Mouse (Mus musculus) right cerebral cortex, postnatal 10 days (tissue): ENCODE measurements at regions not wholly inside any gene's neighbourhood (a gene's known extent, or its start where the extent isn't known, plus 50 kb on each side); places are given as distances from the start of the nearest gene placed in this dataset.

ENCODE experiments used
- DNase-seq, 2 experiments: peaks; one replicate each; pipeline ENCODE4 v3.0.0; 2021; ENCODE audit warnings: low spot score in 2 of 2

DNA sequence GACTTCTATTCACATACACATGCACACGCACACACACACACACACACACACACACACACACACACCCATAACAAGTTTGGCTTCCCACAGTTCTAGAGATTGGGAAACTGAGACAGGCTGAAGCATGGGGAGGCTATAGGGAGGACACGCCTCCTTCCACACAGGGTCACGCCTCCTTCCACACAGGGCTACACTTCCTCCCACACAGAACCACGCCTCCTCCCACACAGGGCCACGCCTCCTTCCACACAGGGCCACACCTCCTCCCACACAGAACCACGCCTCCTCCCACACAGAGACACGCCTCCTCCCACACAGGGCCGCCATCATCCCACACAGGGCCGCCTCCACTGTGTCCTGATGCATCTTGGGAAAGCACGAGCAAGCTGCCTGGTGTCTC is 401.9 kb upstream of the Kazn start:
- DNase-seq, result no peak

DNA sequence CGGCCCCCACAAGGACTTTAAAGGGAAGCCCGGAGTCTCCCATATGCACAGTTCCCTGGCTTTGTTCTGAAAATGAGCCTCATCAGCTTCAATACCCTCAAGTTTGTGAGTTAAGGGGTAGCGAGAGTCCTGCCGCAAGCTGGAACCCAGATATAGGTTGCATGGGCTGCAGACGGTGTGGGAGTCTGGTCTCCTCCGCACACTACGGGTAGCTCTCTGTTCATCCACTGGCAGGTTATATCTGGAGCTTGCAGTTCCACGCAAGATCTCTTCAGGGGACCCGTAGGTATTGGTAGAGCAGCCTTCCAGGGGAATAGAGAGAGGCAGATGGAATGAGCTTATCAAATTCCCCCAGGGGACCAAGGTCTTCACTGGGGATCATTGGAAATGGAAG is 400.1 kb upstream of the Kazn start:
- DNase-seq, result no peak

DNA sequence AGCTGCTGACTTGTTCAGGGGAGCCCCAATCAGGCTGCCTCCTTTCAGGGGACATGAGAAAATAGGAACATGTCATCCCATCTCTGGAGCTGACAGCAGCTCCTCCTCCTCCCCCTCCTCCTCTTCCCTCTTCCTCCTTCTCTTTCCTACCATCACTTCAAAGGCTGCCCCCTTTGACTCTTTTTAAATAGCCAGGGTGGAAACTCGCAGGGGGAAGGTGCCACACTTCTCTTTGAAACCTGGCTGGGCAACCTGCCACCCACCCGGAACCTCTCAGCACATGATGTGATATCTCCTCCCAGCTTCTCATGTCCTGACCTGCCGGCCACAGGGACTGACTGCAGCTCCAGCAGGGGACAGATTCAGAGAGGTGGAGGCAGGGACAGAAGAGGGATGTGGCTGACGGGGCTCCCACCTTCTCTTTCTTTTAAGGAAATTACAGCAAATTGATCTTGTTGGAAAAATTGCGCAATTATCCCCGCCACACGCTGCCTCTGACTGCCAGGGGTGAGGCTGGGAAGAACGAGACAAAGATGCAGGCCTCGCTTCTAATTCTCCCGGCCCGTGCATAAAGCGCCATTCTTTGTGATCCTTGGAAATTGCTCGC is 399.6 kb upstream of the Kazn start:
- peak in 1 of 2 experiments; percentile 39 for DNase-seq

DNA sequence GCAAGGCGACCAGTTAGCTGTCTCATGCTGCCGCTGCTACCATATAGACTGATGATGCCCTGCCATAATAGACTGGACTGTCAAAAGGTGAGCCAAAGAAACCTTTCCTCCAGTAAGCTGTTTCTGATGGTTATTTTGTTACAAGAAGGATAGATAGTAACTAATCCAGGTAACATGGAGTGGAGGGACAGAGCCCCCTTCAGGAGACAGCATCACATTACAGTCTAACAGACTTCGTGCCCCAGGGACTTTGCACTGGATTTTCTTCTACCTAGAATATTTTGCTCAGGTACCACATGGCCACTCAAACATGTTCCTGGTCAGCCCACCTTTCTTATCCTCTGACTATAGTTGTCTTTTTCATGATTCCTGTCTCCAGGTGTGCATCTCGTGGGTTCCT is 398.9 kb upstream of the Kazn start:
- no peak for DNase-seq

DNA sequence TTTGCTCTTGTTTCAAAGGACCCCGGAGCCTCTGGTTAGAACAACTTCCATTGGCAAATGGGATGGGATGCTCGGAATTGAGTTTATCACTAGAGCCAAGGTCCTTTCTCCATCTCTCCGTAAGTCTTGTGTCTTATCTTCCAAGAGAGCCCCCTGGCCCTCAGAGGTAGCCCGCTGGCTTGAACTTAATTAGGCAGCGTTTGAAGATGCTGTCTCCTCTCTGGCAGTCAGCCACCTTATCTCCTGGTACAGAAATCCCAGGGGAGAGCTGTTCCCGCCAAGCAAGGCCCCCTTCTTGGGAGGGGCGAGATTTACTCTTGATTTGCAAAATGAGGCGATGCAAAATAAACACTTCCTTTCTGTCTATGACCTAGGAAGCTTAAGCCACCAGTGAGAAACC is 395.2 kb upstream of the Kazn start:
- DNase-seq, result no peak

DNA sequence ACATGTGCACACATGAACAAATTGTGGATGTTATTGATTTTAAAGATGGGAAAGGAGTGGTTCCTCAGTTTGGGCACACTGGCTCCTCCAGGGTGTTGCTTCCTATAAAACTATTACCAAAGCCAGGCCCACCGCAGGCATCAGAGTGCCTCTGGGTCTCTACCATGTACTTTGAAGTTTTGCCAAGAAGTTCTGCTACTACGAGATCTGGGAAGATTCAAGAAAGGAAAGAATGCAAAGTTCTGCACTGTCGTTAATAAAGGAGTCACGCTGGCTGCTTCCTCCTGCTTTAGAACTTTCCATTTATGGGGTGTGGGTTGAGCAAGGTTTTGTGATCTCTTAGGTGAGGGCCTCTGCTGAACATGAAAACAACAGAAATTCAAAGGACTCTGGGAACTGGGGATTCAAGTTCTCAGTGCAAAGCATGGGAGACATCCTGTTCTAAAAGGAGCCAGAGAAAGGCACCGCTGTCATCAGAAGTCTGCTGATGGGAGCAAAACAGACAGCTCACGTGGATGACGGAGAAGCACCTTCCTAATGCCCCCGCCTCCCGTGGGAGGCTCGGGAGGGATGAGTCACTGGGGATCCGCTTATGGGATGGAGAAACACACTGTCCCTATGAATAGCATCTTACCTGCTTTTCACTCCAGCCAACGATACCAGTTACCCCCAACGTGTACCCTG is 394.6 kb upstream of the Kazn start:
- no peak for DNase-seq

DNA sequence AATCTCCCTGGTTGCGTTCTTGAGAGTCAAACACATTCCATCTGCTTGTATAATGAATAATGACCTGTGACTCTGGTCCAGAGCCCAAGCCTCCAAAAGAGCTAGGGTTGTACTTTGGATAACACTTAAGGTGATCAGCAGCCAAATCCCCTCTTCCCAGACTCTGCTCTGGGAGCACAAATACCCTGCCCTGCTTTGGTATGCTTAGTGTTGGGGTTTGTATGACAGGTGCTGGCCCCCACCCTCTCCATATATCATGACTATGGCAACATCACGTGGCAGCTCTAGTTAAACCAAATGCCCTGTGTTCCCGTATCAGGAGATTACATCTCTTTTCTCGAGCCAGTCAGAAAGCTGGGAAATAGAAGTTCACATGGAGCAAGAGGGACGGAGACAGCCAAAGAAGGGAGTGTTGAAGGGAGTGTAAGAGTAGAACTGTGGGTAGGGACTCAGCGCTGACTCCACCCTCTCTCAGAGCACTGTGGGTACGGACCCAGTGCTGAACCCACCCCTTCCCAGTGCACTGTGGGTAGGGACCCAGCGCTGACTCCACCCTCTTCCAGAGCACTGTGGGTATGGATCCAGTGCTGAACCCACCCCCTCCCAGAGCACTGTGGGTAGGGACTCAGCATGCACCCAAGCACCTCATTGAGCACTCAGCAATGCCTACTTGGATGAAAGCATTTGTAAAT is 387.4 kb upstream of the Kazn start:
- no peak for DNase-seq

DNA sequence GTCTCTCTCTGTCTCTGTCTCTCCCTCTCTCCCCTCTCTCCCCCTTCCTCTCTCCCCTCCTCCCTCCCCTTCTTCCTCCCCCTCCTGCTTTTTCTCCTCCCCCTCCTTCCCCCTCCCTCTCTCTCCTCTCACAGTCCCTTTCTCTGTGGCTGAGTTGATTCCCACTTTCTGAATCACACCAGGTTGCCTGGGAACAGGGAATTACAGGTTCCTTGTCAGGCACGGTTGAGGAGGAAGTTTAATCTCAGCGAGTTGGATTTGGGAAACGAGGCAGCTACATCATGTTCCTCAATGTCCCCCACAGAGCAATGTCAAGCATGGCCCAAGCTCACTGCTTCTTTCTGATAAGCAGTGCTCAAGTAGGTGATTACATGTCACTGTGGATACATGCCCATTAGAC is 386.3 kb upstream of the Kazn start:
- peak in 1 of 2 experiments; percentile 30 for DNase-seq

DNA sequence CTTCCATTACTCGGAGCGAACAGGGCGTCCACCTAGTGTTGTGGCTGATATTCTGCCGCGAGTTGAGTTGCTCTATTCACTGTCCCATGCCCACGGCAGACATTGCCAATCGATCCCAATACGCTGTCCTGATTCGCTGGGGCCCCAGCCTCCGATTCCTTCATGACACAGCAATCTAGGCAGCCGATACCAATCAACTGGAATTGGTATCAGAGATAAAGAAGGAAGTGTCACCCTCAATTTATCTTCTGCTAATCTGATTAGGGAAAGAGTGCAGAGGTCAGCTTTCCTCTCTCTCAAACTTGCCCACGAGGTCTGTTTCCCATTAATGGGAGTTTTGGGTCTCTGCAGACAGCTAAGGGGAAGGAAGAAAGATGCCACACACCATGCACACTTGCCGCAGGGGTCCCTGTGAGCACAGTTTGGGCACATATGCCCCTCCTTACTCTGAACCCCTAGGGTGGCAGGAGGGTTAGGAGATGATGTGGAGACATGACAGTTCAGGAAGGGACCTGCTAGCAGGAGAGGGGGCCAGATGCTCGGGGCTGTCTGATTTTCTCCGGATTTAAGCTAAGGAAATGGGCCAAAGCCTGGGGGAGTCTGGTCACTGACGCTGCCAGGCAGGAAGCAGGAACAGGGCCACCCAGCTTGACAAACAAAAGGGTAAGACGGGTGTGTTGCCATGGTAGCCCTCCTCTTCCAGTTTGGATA is 383.1 kb upstream of the Kazn start:
- no peak for DNase-seq

DNA sequence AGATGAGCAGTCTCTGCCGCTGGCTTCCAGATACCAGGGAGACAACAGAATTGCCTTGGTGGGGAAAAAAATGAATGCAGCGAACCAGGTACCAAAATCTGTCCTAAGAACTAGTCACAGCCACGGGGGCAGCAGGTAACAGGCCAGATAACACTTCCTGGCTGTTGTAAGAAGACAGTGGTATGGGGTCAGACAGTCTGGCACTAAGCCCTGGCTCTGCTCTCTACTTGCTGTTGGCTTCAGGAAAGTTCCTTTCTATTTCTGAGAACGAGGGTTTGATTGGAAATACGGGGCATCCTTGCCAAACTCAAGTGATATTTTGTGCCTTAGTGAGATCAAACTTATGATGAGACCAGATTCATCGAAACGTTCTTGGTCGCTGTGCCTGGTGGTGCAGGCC is 380.2 kb upstream of the Kazn start:
- no peak for DNase-seq

DNA sequence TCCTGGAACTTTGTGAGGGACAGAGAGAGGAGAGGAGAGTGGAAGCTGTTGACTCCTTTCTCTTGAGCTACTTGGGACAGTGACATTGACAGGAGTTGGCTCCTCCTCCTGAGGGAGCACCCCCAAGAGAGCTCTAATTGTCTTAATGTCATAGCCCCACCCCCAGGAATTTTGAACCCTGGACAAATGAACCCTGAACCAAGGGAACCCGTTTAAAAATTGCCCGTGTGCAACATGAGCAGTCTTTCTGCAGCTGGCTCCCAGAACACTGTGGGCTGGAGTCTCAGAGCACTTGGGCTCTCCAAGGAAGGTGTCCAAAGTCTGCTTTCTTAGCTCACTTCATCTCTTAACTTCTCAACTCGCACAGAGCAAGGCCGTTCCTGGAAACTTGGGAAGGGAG is 379.6 kb upstream of the Kazn start:
- DNase-seq, result no peak

DNA sequence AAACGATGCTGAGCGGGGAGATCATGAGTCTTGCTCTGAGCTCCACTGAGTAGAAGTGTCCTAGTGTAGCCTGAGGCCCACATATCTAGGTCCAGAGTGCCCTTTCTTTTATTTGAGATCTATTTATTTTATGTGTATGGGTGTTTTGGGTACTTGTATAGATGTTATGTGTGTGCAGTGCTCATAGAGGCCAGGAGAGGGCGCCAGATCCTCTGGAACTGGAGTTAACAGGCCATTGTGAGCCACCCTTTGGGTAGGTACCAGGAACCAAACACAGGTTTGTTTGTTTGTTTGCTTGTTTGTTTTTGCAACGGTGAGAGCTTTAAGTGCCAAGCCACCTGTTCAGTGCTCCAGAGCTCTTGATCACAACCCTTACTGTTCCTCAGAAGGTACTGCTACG is 378.5 kb upstream of the Kazn start:
- no peak for DNase-seq

DNA sequence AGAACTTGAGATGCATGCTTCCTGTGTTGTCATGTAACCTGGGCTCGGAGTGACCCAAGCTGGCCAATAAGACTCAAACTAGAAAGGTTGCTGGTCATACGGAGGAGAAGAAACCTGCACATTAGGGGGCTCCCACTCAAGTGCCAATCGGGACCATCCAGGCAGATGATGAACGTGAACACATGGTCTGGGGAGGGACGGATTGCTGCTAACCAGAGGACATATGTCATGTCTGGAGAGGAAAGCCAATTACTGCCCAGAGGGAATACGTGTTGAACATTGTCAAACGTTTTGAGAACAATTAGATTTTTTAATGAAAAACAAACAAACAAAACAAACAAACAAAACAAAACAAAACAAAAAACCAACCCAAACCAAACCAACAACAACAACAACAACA is 377.7 kb upstream of the Kazn start:
- DNase-seq, result no peak

DNA sequence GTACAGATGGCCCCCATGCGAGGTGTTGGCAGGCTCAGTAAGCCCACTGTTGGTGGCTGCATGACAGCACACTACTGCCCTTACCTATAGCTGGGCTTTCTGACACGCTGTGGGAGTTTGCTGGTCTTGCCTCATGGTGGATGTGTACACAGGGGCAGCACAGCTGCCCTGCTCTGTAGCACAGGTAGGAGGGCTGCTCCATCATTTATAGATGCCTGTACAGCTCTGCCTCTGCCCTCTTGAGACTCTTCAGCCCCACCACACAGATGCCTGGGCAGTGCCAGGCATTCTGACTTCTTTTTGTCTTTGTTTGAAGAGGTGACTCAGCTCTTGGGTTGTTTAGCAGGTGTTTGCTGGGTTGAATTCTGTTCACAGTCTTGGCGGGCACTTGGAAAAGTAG is 365.9 kb upstream of the Kazn start:
- DNase-seq, result no peak

DNA sequence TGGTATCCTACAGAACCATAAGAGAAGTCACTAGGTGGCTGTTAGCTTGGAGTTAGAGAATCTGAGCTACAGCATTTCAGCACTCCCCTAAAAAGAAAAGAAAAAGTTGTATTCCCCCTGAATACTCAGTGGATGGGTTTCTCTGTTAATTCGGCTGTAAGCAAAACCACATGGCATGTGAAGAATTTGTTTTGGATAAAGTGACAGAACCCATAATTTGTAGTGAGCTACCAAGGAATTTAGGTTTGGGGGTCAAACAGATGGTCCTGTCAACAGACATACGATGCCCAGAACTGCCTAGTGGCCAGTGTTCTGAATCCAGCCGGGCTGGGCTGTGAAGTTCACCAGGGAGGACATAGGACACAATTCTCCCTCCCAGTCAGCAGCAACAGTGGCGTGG is 358.0 kb upstream of the Kazn start:
- DNase-seq, result no peak

DNA sequence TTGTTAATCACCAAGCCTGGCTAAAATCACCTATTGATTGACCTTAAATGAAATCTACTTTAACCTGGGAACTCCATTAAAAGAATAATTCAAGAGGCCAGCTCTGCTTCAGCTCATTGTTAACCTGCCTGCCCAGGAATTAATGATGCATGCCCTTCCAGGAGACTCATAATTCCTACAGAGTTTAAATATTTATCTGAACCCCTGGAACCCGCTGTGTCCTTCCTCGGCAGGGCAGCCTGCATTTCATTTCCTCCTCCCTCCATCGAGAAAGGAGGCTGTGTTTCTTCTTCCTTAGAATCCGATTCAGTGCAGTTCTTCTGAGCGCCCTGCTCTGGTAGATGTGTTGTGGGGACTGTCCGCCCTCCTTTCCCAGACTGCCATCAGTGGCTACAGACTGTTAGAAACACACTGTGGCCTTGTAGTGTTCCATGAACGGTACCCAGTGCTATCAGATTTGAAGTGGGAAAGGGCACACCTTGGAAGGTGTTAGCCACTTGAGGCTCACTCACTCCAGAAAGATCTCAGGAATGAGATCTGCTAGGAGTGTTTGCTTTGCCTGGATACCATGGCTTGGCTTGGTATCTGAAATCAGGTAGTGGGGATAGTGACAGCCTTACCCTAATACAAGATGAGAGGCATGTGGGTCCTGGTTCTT is 350.0 kb upstream of the Kazn start:
- DNase-seq, result no peak

DNA sequence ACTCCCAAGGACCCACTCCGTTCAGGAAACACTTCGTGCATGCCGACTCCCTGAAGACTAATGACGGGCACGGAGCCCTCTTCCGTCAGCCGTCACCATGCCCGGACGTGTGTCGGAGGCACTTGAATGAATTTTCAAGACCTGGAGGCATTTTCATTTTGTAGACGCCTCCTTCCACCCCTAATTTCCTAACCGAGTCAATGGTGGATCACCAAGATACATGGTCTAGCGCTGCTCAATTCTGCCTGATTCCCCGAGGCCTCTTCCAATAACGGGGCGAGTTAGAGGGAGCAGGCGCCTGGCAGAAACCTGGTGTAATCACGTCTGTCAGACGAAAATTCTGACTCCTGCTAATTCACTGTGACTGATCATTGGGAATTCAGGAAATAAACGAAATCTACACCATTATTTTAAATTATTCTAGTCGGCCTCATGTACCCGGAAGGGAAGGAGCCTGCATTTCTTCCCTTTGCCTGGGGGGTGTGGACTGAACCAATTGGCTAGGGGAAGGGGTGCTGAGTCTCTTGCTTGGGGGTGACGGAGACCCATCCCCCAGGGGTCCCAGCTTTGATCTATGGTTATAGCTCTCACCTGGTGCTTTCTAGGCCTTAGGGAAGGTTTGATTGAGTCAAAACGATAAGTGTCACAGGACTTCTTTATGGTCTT is 349.4 kb upstream of the Kazn start:
- DNase-seq, result peak; percentile 52 to 60

DNA sequence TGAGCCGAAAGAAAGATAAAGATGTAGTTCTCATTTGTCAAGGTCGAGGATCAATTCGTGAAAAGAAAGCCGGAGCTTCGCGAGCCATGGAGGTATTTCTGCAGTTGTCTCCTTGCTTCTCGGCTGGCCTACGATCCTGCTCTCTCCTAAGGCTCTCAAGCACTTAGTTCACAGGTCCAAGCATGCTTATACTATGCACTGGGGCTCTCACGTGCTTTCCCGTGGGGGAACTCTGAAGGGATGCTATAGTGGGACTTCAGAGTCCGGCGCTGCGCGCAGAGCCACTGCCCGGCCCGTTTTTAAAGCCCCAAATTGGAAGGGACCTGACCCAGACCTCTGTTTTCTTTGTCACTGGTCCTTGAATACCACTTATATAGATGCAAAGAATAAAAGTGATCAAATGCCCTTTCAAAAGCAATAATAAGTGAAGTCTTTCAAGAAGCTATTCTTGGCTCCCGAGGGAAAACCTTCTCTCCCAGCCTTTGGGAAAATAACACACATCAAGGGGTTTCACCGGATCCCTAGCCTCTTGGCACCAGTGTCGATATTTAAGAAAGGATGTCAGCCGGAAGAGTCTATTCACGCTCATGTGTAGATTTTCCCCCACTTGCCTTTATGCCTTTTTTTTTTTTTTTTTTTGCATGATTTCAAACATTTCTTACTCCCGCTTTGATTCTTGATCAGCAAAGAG is 348.3 kb upstream of the Kazn start:
- no peak for DNase-seq

DNA sequence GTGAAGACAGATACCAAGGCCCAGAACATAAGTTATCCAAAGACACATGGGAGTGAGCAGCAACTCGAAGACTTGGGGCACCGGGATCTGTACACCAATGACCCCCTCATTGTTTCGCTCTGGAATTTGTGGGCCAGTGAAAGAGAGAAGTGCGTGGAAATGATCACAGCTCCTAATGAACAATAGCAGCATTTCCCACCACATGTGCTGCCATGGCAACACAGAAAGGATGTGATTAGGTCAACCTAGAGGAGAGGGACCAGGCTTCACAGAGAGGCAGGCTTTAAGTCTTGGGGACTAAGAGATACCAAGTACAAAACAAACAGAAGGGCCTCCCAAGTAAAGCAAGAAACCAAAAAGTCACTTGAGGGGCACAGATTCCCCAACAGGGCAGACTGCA is 339.3 kb upstream of the Kazn start:
- no peak for DNase-seq

DNA sequence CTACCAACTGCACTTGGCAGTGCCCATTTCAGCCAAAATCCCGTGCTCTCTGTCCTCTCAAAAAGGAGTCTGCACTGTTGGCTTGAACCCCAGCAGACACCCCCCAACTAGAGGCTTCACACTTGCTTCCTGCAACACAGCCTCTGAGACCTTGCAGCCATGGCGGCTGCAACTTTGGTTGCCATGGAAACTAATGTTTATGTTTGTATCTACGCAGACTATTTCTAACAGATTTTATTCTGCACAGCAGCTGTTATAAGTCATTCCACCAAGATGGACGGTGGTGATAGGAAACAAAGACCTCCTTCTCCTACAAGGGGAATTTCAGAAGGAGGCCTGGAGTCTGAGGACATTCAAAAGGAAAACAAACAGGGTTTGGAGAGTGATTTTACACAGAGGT is 338.3 kb upstream of the Kazn start:
- DNase-seq, result no peak

DNA sequence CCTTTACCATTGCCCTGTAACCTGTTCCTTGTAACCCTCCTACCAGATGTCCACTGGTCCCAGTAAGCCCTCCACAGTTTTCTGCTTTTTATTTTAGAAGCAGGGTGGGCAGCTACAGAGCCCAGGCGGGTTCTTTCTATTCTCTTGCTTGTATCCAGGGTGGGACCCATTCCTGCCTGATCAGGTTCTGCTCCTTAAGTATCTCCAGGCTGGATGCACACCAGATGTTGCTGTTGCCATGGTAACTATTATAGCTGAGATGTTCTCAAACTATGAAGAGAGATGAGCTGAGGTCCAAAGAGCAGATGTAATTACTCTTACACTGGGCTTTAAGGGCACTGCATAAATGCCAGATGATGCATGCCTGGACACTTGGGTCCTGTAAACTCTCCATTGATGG is 335.3 kb upstream of the Kazn start:
- DNase-seq, result no peak
